Mouse (Mus musculus): ENCODE measurements at regions not wholly inside any gene's neighbourhood (a gene's known extent, or its start where the extent isn't known, plus 50 kb on each side); places are given as distances from the start of the nearest gene placed in this dataset.

- Histone ChIP-seq H3K4me1 (ENCODE audit: insufficient read depth, low read depth, low read length) (no peaks in the 10 kb centered on the region), H3K4me2 (replicated peaks; ENCODE audit: low read depth, low read length) (no peak overlapping the region), H3K27ac (ENCODE audit: low read length) (no peak overlapping the region), H3K4me3 (ENCODE audit: low read depth, low read length) (no peak overlapping the region), H3K9ac (replicated peaks; ENCODE audit: low read depth) (no peak overlapping the region), H3K36me3 (ENCODE audit: insufficient read depth, low read length) (no peaks in the 10 kb centered on the region), H3K27me3 (replicated peaks; ENCODE audit: insufficient read depth, low read length) (peaks cover 2% of the 10 kb centered on the region; the same call in 1 of the 2 replicates), H3K9me3 (ENCODE audit: low read length) (no peaks in the 10 kb centered on the region)
- ATAC-seq: no peak
- TF ChIP-seq CTCF (IDR thresholded peaks at IDR 0.05): no peak
- DNase-seq (ENCODE audit: low spot score): no peak
Measured at GRCm38 (mm10) chr12:46393769-46394168, 425.0 kb downstream of the Nova1 start.

GRCm38 (mm10) chr12:46378914-46379313, 439.8 kb downstream of the Nova1 start:
- no peak for DNase-seq (ENCODE audit: low spot score)
- TF ChIP-seq CTCF (IDR thresholded peaks at IDR 0.05): no peak
- TF ChIP-seq EP300 (IDR thresholded peaks at IDR 0.05): no peak
- Histone ChIP-seq H3K9me3 (ENCODE audit: low read length) (no peaks in the 10 kb centered on the region), H3K36me3 (ENCODE audit: insufficient read depth, low read length) (no peaks in the 10 kb centered on the region), H3K4me3 (ENCODE audit: low read depth, low read length) (no peak overlapping the region), H3K27me3 (replicated peaks; ENCODE audit: insufficient read depth, low read length) (no peaks in the 10 kb centered on the region), H3K4me2 (replicated peaks; ENCODE audit: low read depth, low read length) (no peak overlapping the region), H3K4me1 (ENCODE audit: insufficient read depth, low read depth, low read length) (no peaks in the 10 kb centered on the region), H3K27ac (ENCODE audit: low read length) (no peak overlapping the region), H3K9ac (replicated peaks; ENCODE audit: low read depth) (no peak overlapping the region)
- no peak for ATAC-seq

GRCm38 (mm10) chr12:46371747-46372146, 447.0 kb downstream of the Nova1 start:
- WGBS: 54% methylated on average over 3 of the region's 3 CpGs
- H3K36me3 ChIP-seq (ENCODE audit: insufficient read depth, low read length): no peaks in the 10 kb centered on the region
- H3K27ac ChIP-seq (ENCODE audit: low read length): no peak overlapping the region
- H3K9ac ChIP-seq (replicated peaks; ENCODE audit: low read depth): no peak overlapping the region
- H3K27me3 ChIP-seq (replicated peaks; ENCODE audit: insufficient read depth, low read length): no peaks in the 10 kb centered on the region
- no peak for ATAC-seq
- TF ChIP-seq CTCF (IDR thresholded peaks at IDR 0.05) (no peak), EP300 (IDR thresholded peaks at IDR 0.05) (no peak)
- no peak overlapping the region for H3K4me3 ChIP-seq (ENCODE audit: low read depth, low read length)
- no peak for DNase-seq (ENCODE audit: low spot score)
- H3K9me3 ChIP-seq (ENCODE audit: low read length): no peaks in the 10 kb centered on the region
- no peak overlapping the region for H3K4me2 ChIP-seq (replicated peaks; ENCODE audit: low read depth, low read length)
- no peaks in the 10 kb centered on the region for H3K4me1 ChIP-seq (ENCODE audit: insufficient read depth, low read depth, low read length)

GRCm38 (mm10) chr12:46333376-46333775, 485.4 kb downstream of the Nova1 start:
- no peak for DNase-seq (ENCODE audit: low spot score)
- no peaks in the 10 kb centered on the region for H3K4me1 ChIP-seq (ENCODE audit: insufficient read depth, low read depth, low read length)
- H3K4me3 ChIP-seq (ENCODE audit: low read depth, low read length): no peak overlapping the region

GRCm38 (mm10) chr12:46327865-46328264, 490.9 kb downstream of the Nova1 start:
- Histone ChIP-seq H3K27me3 (replicated peaks; ENCODE audit: insufficient read depth, low read length) (no peaks in the 10 kb centered on the region), H3K4me1 (ENCODE audit: insufficient read depth, low read depth, low read length) (no peaks in the 10 kb centered on the region), H3K36me3 (ENCODE audit: insufficient read depth, low read length) (no peaks in the 10 kb centered on the region), H3K4me3 (ENCODE audit: low read depth, low read length) (no peak overlapping the region), H3K4me2 (replicated peaks; ENCODE audit: low read depth, low read length) (no peak overlapping the region), H3K9me3 (ENCODE audit: low read length) (no peaks in the 10 kb centered on the region), H3K9ac (replicated peaks; ENCODE audit: low read depth) (no peak overlapping the region), H3K27ac (ENCODE audit: low read length) (no peak overlapping the region)
- WGBS: 65% methylated on average over 1 of the region's 1 CpGs
- ATAC-seq: no peak
- no peak for DNase-seq (ENCODE audit: low spot score)
- no peak for TF ChIP-seq CTCF (IDR thresholded peaks at IDR 0.05)
- no peak for TF ChIP-seq EP300 (IDR thresholded peaks at IDR 0.05)

More at GRCm38 (mm10) chr12:46333376-46333775, 485.4 kb downstream of the Nova1 start:
- Histone ChIP-seq H3K36me3 (ENCODE audit: insufficient read depth, low read length) (no peaks in the 10 kb centered on the region), H3K27ac (ENCODE audit: low read length) (no peak overlapping the region), H3K9me3 (ENCODE audit: low read length) (no peaks in the 10 kb centered on the region), H3K27me3 (replicated peaks; ENCODE audit: insufficient read depth, low read length) (no peaks in the 10 kb centered on the region), H3K4me2 (replicated peaks; ENCODE audit: low read depth, low read length) (no peak overlapping the region), H3K9ac (replicated peaks; ENCODE audit: low read depth) (no peak overlapping the region)
- TF ChIP-seq CTCF (IDR thresholded peaks at IDR 0.05) (no peak), EP300 (IDR thresholded peaks at IDR 0.05) (no peak)
- 77% methylated on average over 1 of the region's 1 CpGs for WGBS
- no peak for ATAC-seq

GRCm38 (mm10) chr12:46323276-46323675, 495.5 kb downstream of the Nova1 start:
- Histone ChIP-seq H3K27ac (ENCODE audit: low read length) (no peak overlapping the region), H3K9ac (replicated peaks; ENCODE audit: low read depth) (no peak overlapping the region), H3K27me3 (replicated peaks; ENCODE audit: insufficient read depth, low read length) (no peaks in the 10 kb centered on the region), H3K9me3 (ENCODE audit: low read length) (no peaks in the 10 kb centered on the region), H3K4me1 (ENCODE audit: insufficient read depth, low read depth, low read length) (no peaks in the 10 kb centered on the region), H3K4me3 (ENCODE audit: low read depth, low read length) (no peak overlapping the region), H3K4me2 (replicated peaks; ENCODE audit: low read depth, low read length) (no peak overlapping the region), H3K36me3 (ENCODE audit: insufficient read depth, low read length) (no peaks in the 10 kb centered on the region)
- DNase-seq (ENCODE audit: low spot score) (no peak), ATAC-seq (no peak)
- no peak for TF ChIP-seq EP300 (IDR thresholded peaks at IDR 0.05)
- TF ChIP-seq CTCF (IDR thresholded peaks at IDR 0.05): no peak
- 62% methylated on average over 3 of the region's 3 CpGs for WGBS

GRCm38 (mm10) chr12:46303136-46303797, 515.5 kb downstream of the Nova1 start:
- Histone ChIP-seq H3K9ac (replicated peaks; ENCODE audit: low read depth) (no peak overlapping the region), H3K27me3 (replicated peaks; ENCODE audit: insufficient read depth, low read length) (no peaks in the 10 kb centered on the region), H3K4me3 (ENCODE audit: low read depth, low read length) (no peak overlapping the region), H3K9me3 (ENCODE audit: low read length) (no peaks in the 10 kb centered on the region), H3K4me2 (replicated peaks; ENCODE audit: low read depth, low read length) (no peak overlapping the region), H3K4me1 (ENCODE audit: insufficient read depth, low read depth, low read length) (no peaks in the 10 kb centered on the region), H3K36me3 (ENCODE audit: insufficient read depth, low read length) (no peaks in the 10 kb centered on the region), H3K27ac (ENCODE audit: low read length) (no peak overlapping the region)
- WGBS: 69% methylated on average over 5 of the region's 5 CpGs
- no peak for DNase-seq (ENCODE audit: low spot score)
- TF ChIP-seq CTCF (IDR thresholded peaks at IDR 0.05): no peak
- TF ChIP-seq EP300 (IDR thresholded peaks at IDR 0.05): no peak
- ATAC-seq: no peak

Measured in lung, postnatal 0 days (tissue).